Mouse (Mus musculus) bone marrow, adult 2 months (tissue): ENCODE results near the gene Scn8a.

ENCODE experiments used
- CTCF ChIP-seq: fragments of 200-500 bp; IDR thresholded peaks from 2 replicates; pipeline ENCODE4 v1.5.1; 2011; ENCODE audit warnings: low read length, control low read depth; ENCODE audit not compliant: control insufficient read depth, insufficient read depth
- POLR2A ChIP-seq: fragments of 200-500 bp; IDR thresholded peaks from 2 replicates; pipeline ENCODE4 v1.6.1; 2011; ENCODE audit warnings: low read depth, mild to moderate bottlenecking, control low read depth, low read length, borderline replicate concordance; ENCODE audit not compliant: control insufficient read depth

GRCm38 (mm10) chr15:100821824-100822223 is 47.8 kb upstream of the Scn8a start:
- TF ChIP-seq CTCF (peak; percentile 34), POLR2A (no peak)
